8 mouse cellular contexts compared by ENCODE assay signal in genomic region chr9:56996028-56996346, GRCm38 (mm10). TPM values are rescaled to one million over a fixed set of nuclear protein-coding genes. Genes with fewer than 3 reads are reported as not detected.
DNase-seq lines count a peak whose midpoint lies in the region; ATAC-seq and TF ChIP-seq lines count a peak whose summit lies in the region.

No protein-coding gene starts in this region.

- H3K4me3 ChIP-seq in erythroblast, embryonic 14.5 days (replicated peaks) = peak overlapping the region; percentile 73
- peak overlapping the region; percentile 78 to 86 for H3K4me3 ChIP-seq in ES-E14 (ENCODE audit: insufficient read depth in 1 of 2, low read depth in 1 of 2, low read length in 2 of 2, poor library complexity in 1 of 2, severe bottlenecking in 1 of 2)
- H3K4me3 ChIP-seq in heart, embryonic 12.5 days = peak overlapping the region; percentile 97
- peak overlapping the region; percentile 95 for H3K4me3 ChIP-seq in small intestine, adult 2 months (ENCODE audit: low read depth, low read length)

- peak overlapping the region; percentile 80 for H3K4me2 ChIP-seq in heart, embryonic 12.5 days

- TF ChIP-seq POLR2A in small intestine, adult 2 months (IDR thresholded peaks at IDR 0.05; ENCODE audit: low read depth, low read length) = no peak

- ATAC-seq in erythroblast, adult 5-6 weeks (replicated peaks; ENCODE audit: low FRiP score, poor library complexity, severe bottlenecking) = no peak
- ATAC-seq in heart, embryonic 12.5 days (ENCODE audit: insufficient number of reproducible peaks, low FRiP score) = 0 out of 2 replicates have a peak, but pooled peaks have one; percentile 4

- H3K9ac ChIP-seq in ES-E14 (ENCODE audit: insufficient read depth, low read depth, low read length, poor library complexity, severe bottlenecking) = peak overlapping the region; percentile 85; the same call in 1 of the 2 replicates
- H3K9ac ChIP-seq in heart, embryonic 12.5 days = peak overlapping the region; percentile 98

- in situ Hi-C loops in ES-E14 (cut with MboI; ENCODE audit: low sequenced_read_pairs in 2 of 2, unreplicated experiment in 2 of 2) = no loop called here

- WGBS in heart, embryonic 12.5 days = 0% methylated on average over 5 of the region's 5 CpGs
- 7% methylated on average over 5 of the region's 5 CpGs for WGBS in small intestine, adult 2 months

- peaks cover 23% of the 10 kb centered on the region for H3K4me1 ChIP-seq in erythroblast, embryonic 14.5 days (ENCODE audit: control insufficient read depth)
- H3K4me1 ChIP-seq in ES-E14 (ENCODE audit: control insufficient read depth in 2 of 2, insufficient read depth in 2 of 2, low read length in 2 of 2, poor library complexity in 1 of 2) = peaks cover 2 to 4% of the 10 kb centered on the region in 2 experiments; a peak in 2 of 4 replicates
- H3K4me1 ChIP-seq in heart, embryonic 12.5 days (replicated peaks) = peaks cover 15% of the 10 kb centered on the region
- H3K4me1 ChIP-seq in small intestine, adult 2 months (ENCODE audit: control insufficient read depth, insufficient read depth, insufficient read length, low read length) = no peaks in the 10 kb centered on the region; the same call in 1 of the 2 replicates

- no peak overlapping the region; the same call in 1 of the 2 replicates for H3K27ac ChIP-seq in ES-E14 (ENCODE audit: insufficient read depth, low read depth, low read length, poor library complexity, severe bottlenecking)
- H3K27ac ChIP-seq in heart, embryonic 12.5 days (ENCODE audit: poor library complexity, severe bottlenecking) = peak overlapping the region; percentile 98
- H3K27ac ChIP-seq in small intestine, adult 2 months (ENCODE audit: insufficient read depth, low read depth, low read length) = no peak overlapping the region

- H3K9me3 ChIP-seq in erythroblast, embryonic 14.5 days (ENCODE audit: control insufficient read depth, low read length) = no peaks in the 10 kb centered on the region
- H3K9me3 ChIP-seq in ES-E14 (ENCODE audit: control insufficient read depth, insufficient read depth, low read depth, low read length) = no peaks in the 10 kb centered on the region
- no peaks in the 10 kb centered on the region for H3K9me3 ChIP-seq in heart, embryonic 12.5 days (replicated peaks)

- no peaks in the 10 kb centered on the region for H3K36me3 ChIP-seq in erythroblast, embryonic 14.5 days (ENCODE audit: control insufficient read depth)
- no peaks in the 10 kb centered on the region for H3K36me3 ChIP-seq in ES-E14 (ENCODE audit: control insufficient read depth, insufficient read depth, low read length, poor library complexity, severe bottlenecking)
- no peaks in the 10 kb centered on the region for H3K36me3 ChIP-seq in heart, embryonic 12.5 days
- no peaks in the 10 kb centered on the region for H3K36me3 ChIP-seq in small intestine, adult 2 months (ENCODE audit: control insufficient read depth, insufficient read depth, low read length)

- no peak for DNase-seq in ES-E14 (ENCODE audit: low read depth, low spot score)
- peak; percentile 57 for DNase-seq in cerebellum, postnatal 10 days
- peak; percentile 34 for DNase-seq in kidney, postnatal 10 days
- DNase-seq in lung, postnatal 10 days = peak; percentile 20

- H3K27me3 ChIP-seq in erythroblast, embryonic 14.5 days (ENCODE audit: control insufficient read depth) = peaks cover 27% of the 10 kb centered on the region
- no peaks in the 10 kb centered on the region for H3K27me3 ChIP-seq in heart, embryonic 12.5 days (replicated peaks)
- no peaks in the 10 kb centered on the region for H3K27me3 ChIP-seq in small intestine, adult 2 months (ENCODE audit: control insufficient read depth, insufficient read depth, low read length)

- TF ChIP-seq CTCF in small intestine, adult 2 months (IDR thresholded peaks at IDR 0.05; ENCODE audit: extremely low read depth, insufficient read length, insufficient replicate concordance, low read depth, low read length) = no peak

TF ChIP-seq in ES-E14, 5 proteins besides CTCF, POLR2A, EP300 and RAD21:
- TF ChIP-seq ZNF384 (IDR thresholded peaks at IDR 0.05; ENCODE audit: low read depth, low read length) = no peak; the same call in 1 of the 2 replicates
- TF ChIP-seq CHD2 (IDR thresholded peaks at IDR 0.05; ENCODE audit: low read depth, low read length) = no peak
- no peak for TF ChIP-seq MAFK (IDR thresholded peaks at IDR 0.05; ENCODE audit: insufficient read depth, low read depth, low read length)
- no peak for TF ChIP-seq HCFC1 (IDR thresholded peaks at IDR 0.05; ENCODE audit: borderline replicate concordance, insufficient read depth, low read length)
- no peak for TF ChIP-seq ZC3H11A (IDR thresholded peaks at IDR 0.05; ENCODE audit: borderline replicate concordance, low read depth, low read length)

RNA-seq across cellular contexts. Expression of gene Ptpn9, which starts 1.3 kb away (rescaled TPM):
- polyA plus RNA-seq in erythroblast, embryonic 14.5 days (2012) = 0.21 and 0.24 TPM in 2 replicates
- 5.0 and 8.6 TPM in 2 replicates for total RNA-seq in erythroblast, adult 5-6 weeks (2015; ENCODE audit: low replicate concordance)
- total RNA-seq in erythroblast, adult 5-6 weeks (2017; ENCODE audit: low replicate concordance) = 2.4 and 3.1 TPM in 2 replicates
- total RNA-seq in ES-E14 (2012; rRNA removed) = 3.0 and 6.8 TPM in 2 replicates
- 22.4 and 22.9 TPM in 2 replicates for polyA plus RNA-seq in heart, embryonic 12.5 days (2016; fragmentation: Nextera tagmentation; extraction: Ambion mirVana)
- 12.6 and 24.5 TPM in 2 replicates for polyA plus RNA-seq in small intestine, adult 2 months (2012; rRNA removed)

RNA-seq across cellular contexts. Expression of gene Snupn, which starts 45.3 kb away (rescaled TPM):
- 0.11 TPM in 1 of 2 replicates, not detected in the other for polyA plus RNA-seq in erythroblast, embryonic 14.5 days (2012)
- total RNA-seq in erythroblast, adult 5-6 weeks (2015; ENCODE audit: low replicate concordance) = 4.0 and 7.3 TPM in 2 replicates
- 1.6 and 2.1 TPM in 2 replicates for total RNA-seq in erythroblast, adult 5-6 weeks (2017; ENCODE audit: low replicate concordance)
- total RNA-seq in ES-E14 (2012; rRNA removed) = 16.4 and 18.2 TPM in 2 replicates
- polyA plus RNA-seq in heart, embryonic 12.5 days (2016; fragmentation: Nextera tagmentation; extraction: Ambion mirVana) = 16.7 and 17.4 TPM in 2 replicates
- 1.1 and 2.0 TPM in 2 replicates for polyA plus RNA-seq in small intestine, adult 2 months (2012; rRNA removed)

RNA-seq across cellular contexts. Expression of gene Imp3, which starts 58.7 kb away (rescaled TPM):
- polyA plus RNA-seq in erythroblast, embryonic 14.5 days (2012) = 5.7 TPM in 2 replicates
- total RNA-seq in erythroblast, adult 5-6 weeks (2015; ENCODE audit: low replicate concordance) = 18.4 and 45.7 TPM in 2 replicates
- total RNA-seq in erythroblast, adult 5-6 weeks (2017; ENCODE audit: low replicate concordance) = 15.3 and 20.1 TPM in 2 replicates
- 106 and 108 TPM in 2 replicates for total RNA-seq in ES-E14 (2012; rRNA removed)
- polyA plus RNA-seq in heart, embryonic 12.5 days (2016; fragmentation: Nextera tagmentation; extraction: Ambion mirVana) = 58.2 and 65.0 TPM in 2 replicates
- 144 and 233 TPM in 2 replicates for polyA plus RNA-seq in small intestine, adult 2 months (2012; rRNA removed)

Comparison
In these comparisons a context has a peak if more than half of its experiments do, and no peak if none do; other contexts are left out.
1. RNA of gene Ptpn9, which starts 1.3 kb away (polyA plus RNA-seq): 12.6 to 24.5 TPM in small intestine, adult 2 months and 22.4 to 22.9 TPM in heart, embryonic 12.5 days; 0.21 to 0.24 TPM in erythroblast, embryonic 14.5 days; every median in the first group is over 10 times any median in the second.
2. Peak in every context shown above with its lines, with median percentiles within 50 percentile points of each other: H3K4me3 ChIP-seq.